Mouse (Mus musculus) C2C12 (cell line): ENCODE data around the gene Ormdl3. TPM values are rescaled to one million over a fixed set of nuclear protein-coding genes. Genes with fewer than 3 reads are reported as not detected.

Source experiments
- H3K27me3 ChIP-seq: one replicate; pipeline ENCODE4 v1.6.1; 2011; ENCODE audit not compliant: control insufficient read depth, insufficient read depth, insufficient read length
- H3K36me3 ChIP-seq: one replicate; pipeline ENCODE4 v1.6.1; 2011; ENCODE audit not compliant: control insufficient read depth, insufficient read depth
- H3K4me3 ChIP-seq: one replicate; pipeline ENCODE4 v1.5.1; 2011; ENCODE audit warnings: mild to moderate bottlenecking, control low read depth; ENCODE audit not compliant: poor library complexity, insufficient read depth, severe bottlenecking
- H3K79me2 ChIP-seq: one replicate; pipeline ENCODE4 v1.6.1; 2011; ENCODE audit not compliant: control insufficient read depth, insufficient read depth
- H3K79me3 ChIP-seq: one replicate; pipeline ENCODE4 v1.6.1; 2011; ENCODE audit warnings: low read depth, control low read depth
- H3ac ChIP-seq: one replicate; pipeline ENCODE3; 2011; ENCODE audit warnings: low read depth; ENCODE audit not compliant: control insufficient read depth, insufficient read length
- CEBPB ChIP-seq: IDR thresholded peaks from one replicate; pipeline ENCODE4 v1.6.1; 2011; ENCODE audit warnings: low read depth, mild to moderate bottlenecking, control low read depth, moderate library complexity
- CTCF ChIP-seq: IDR thresholded peaks from one replicate; pipeline ENCODE4 v1.5.1; 2011; ENCODE audit not compliant: control insufficient read depth, insufficient read depth, insufficient read length
- FOSL1 ChIP-seq: IDR thresholded peaks from one replicate; pipeline ENCODE4 v1.8.0; 2011; ENCODE audit warnings: mild to moderate bottlenecking, low read length; ENCODE audit not compliant: poor library complexity, insufficient read depth, severe bottlenecking
- MAX ChIP-seq: IDR thresholded peaks from one replicate; pipeline ENCODE4 v1.6.1; 2011; ENCODE audit warnings: mild to moderate bottlenecking, control low read depth
- MYOD1 ChIP-seq: IDR thresholded peaks from one replicate; pipeline ENCODE4 v1.6.1; 2011; ENCODE audit warnings: low read depth; ENCODE audit not compliant: control insufficient read depth, insufficient read length
- MYOG ChIP-seq: IDR thresholded peaks from one replicate; pipeline ENCODE4 v1.6.1; 2011; ENCODE audit not compliant: control insufficient read depth, insufficient read length; ENCODE audit errors: extremely low read depth
- USF1 ChIP-seq: IDR thresholded peaks from one replicate; pipeline ENCODE4 v1.6.1; 2011; ENCODE audit warnings: low read depth, mild to moderate bottlenecking, control low read depth, moderate library complexity
- polyA plus RNA-seq: library from polyadenylated mRNA; unstranded; fragments of >200 nt; fragmentation: generic; extraction: Trizol; gene quantifications from one replicate; pipeline ENCODE4 v1.2.1, GENCODE M21; 2012; ENCODE audit warnings: missing spikeins

Ormdl3 gene
- polyA plus RNA-seq, 1 experiment, result 25.0 TPM

- Histone ChIP-seq H3K4me3 (no peak within 1 kb of the TSS), H3K27me3 (peaks cover 41% of the 10 kb centered on the region), H3K36me3 (no peaks in the 10 kb centered on the region), H3K79me3 (no peaks in the 10 kb centered on the region), H3ac (no peak within 1 kb of the TSS), H3K79me2 (no peaks in the 10 kb centered on the region)
- TF ChIP-seq MYOG, result no peak
- no peak for TF ChIP-seq MAX
- no peak for TF ChIP-seq CEBPB
- no peak for TF ChIP-seq MYOD1
- no peak for TF ChIP-seq USF1
- TF ChIP-seq CTCF, result no peak
- no peak for TF ChIP-seq FOSL1
Observed at GRCm38 (mm10) chr11:98545711-98546231, 41.4 kb downstream of the Ormdl3 start, which contains the start of gene Ikzf3. Gene Ikzf3, minus strand, starts transcription at chr11:98546031.

DNA sequence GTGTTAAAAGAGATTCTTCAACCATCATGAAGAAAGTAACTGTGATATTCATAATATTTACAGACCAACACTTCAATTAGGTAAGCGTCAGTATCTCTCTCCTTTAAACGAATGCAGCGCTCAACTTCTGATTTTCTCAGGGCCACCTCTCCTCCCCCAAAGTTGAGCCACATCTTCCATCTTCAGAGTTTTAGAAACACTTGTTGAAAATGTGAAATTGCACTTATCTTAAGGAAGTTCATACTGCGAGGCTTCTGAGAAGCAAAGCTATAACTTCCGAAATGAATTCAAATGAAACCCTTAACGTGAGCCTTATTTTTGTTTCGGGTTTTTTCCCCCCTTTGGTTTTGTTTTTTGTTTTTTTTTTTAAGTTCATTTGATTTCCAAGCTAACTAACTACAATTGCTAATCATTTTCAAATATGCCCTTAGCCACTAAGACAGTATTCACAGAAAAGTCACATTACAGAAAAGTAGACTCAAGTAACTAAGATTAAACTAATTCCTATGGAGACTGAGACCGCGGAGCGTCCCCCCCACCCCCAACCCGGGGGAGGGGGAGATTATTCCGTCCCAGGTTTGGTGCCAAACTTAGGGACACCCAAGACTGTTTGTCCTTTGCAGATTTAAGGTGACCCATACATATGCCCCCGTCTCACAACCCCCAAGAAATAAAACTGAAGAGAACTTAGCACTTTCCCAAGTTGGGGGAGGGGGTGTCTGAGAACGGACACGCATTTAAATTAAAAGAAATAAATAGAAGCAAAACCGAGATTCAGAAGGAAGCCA lies 42.1 kb downstream of the Ormdl3 start:
- Histone ChIP-seq H3K27me3 (peaks cover 41% of the 10 kb centered on the region), H3ac (no peak overlapping the region), H3K36me3 (no peaks in the 10 kb centered on the region), H3K79me2 (no peaks in the 10 kb centered on the region), H3K4me3 (no peak overlapping the region), H3K79me3 (no peaks in the 10 kb centered on the region)
- no peak for TF ChIP-seq FOSL1
- TF ChIP-seq USF1, result no peak
- TF ChIP-seq MYOG, result no peak
- TF ChIP-seq MAX, result no peak
- TF ChIP-seq CTCF, result no peak
- no peak for TF ChIP-seq MYOD1
- no peak for TF ChIP-seq CEBPB

- TF ChIP-seq MYOG (no peak), USF1 (no peak), MAX (no peak), FOSL1 (no peak), CTCF (no peak), CEBPB (no peak), MYOD1 (no peak)
- peaks cover 37% of the 10 kb centered on the region for H3K27me3 ChIP-seq
- H3K4me3 ChIP-seq, result no peak overlapping the region
- H3K79me3 ChIP-seq, result no peaks in the 10 kb centered on the region
- no peaks in the 10 kb centered on the region for H3K79me2 ChIP-seq
- no peaks in the 10 kb centered on the region for H3K36me3 ChIP-seq
- no peak overlapping the region for H3ac ChIP-seq
Observed at GRCm38 (mm10) chr11:98543414-98543813, 43.8 kb downstream of the Ormdl3 start.

GRCm38 (mm10) chr11:98542553-98542952 lies 44.6 kb downstream of the Ormdl3 start:
- Histone ChIP-seq H3K79me3 (no peaks in the 10 kb centered on the region), H3K27me3 (peaks cover 35% of the 10 kb centered on the region), H3K36me3 (no peaks in the 10 kb centered on the region), H3K79me2 (no peaks in the 10 kb centered on the region), H3K4me3 (no peak overlapping the region), H3ac (no peak overlapping the region)
- TF ChIP-seq CTCF (no peak), CEBPB (no peak), USF1 (no peak), MYOD1 (no peak), MAX (no peak), FOSL1 (no peak), MYOG (no peak)

- TF ChIP-seq MYOG (no peak), MAX (no peak), CEBPB (no peak), MYOD1 (no peak), USF1 (no peak), CTCF (no peak), FOSL1 (no peak)
- Histone ChIP-seq H3ac (no peak overlapping the region), H3K79me2 (no peaks in the 10 kb centered on the region)
Observed at GRCm38 (mm10) chr11:98540319-98540718, 46.8 kb downstream of the Ormdl3 start.

More at GRCm38 (mm10) chr11:98540319-98540718, 46.8 kb downstream of the Ormdl3 start:
- no peaks in the 10 kb centered on the region for H3K36me3 ChIP-seq
- no peaks in the 10 kb centered on the region for H3K79me3 ChIP-seq
- no peak overlapping the region for H3K4me3 ChIP-seq
- peaks cover 28% of the 10 kb centered on the region for H3K27me3 ChIP-seq
